In genomic region chr10:43420660-43421413, GRCm38 (mm10) we compare ENCODE assay signal across 10 mouse cellular contexts. TPM values are rescaled to one million over a fixed set of nuclear protein-coding genes. Genes with fewer than 3 reads are reported as not detected.
A peak's percentile ranks its signal among the peaks of the same experiment; 100 is the strongest.
DNase-seq lines count a peak whose midpoint lies in the region; ATAC-seq and TF ChIP-seq lines count a peak whose summit lies in the region.
"Had no signal": no experiment of that assay in that cellular context is flagged by ENCODE, and none has a peak within 500 bp of the region (broad histone marks: within the 10 kb centered on the region; RNA-seq: fewer than 3 reads in every experiment).

No protein-coding gene starts in this region.

- WGBS in limb, embryonic 11.5 days = 72% methylated on average over 22 of the region's 22 CpGs
- 76% methylated on average over 22 of the region's 22 CpGs for WGBS in limb, embryonic 10.5 days
- 48% methylated on average over 22 of the region's 22 CpGs for WGBS in stomach, embryonic 16.5 days
- 65% methylated on average over 22 of the region's 22 CpGs for WGBS in lung, adult 2 months

- H3K4me2 ChIP-seq in limb, embryonic 11.5 days (ENCODE audit: low read depth, severe bottlenecking) = no peak overlapping the region
- H3K4me2 ChIP-seq in stomach, embryonic 16.5 days (ENCODE audit: low read depth, low read length) = no peak overlapping the region

- no peak for ATAC-seq in limb, embryonic 11.5 days (ENCODE audit: insufficient number of reproducible peaks, low FRiP score, low TSS enrichment, low read depth)
- peak; percentile 66; the same call in 1 of the 2 replicates for ATAC-seq in stomach, embryonic 16.5 days (ENCODE audit: insufficient read depth, low FRiP score)
- ATAC-seq in inflammation-experienced regulatory T-cells, adult 6 months = no peak

- H3K4me3 ChIP-seq in limb, embryonic 11.5 days (ENCODE audit: low read depth, low read length) = no peak overlapping the region
- no peak overlapping the region for H3K4me3 ChIP-seq in limb, embryonic 10.5 days
- H3K4me3 ChIP-seq in stomach, embryonic 16.5 days (replicated peaks; ENCODE audit: low read length) = no peak overlapping the region
- H3K4me3 ChIP-seq in lung, adult 2 months (replicated peaks; ENCODE audit: extremely low read depth, low read depth, low read length) = no peak overlapping the region

- no peaks in the 10 kb centered on the region for H3K4me1 ChIP-seq in limb, embryonic 11.5 days (ENCODE audit: control insufficient read depth, insufficient read depth, low read length)
- H3K4me1 ChIP-seq in limb, embryonic 10.5 days = 0 out of 2 replicates have a peak, but pooled peaks cover 3% of the 10 kb centered on the region
- no peaks in the 10 kb centered on the region for H3K4me1 ChIP-seq in stomach, embryonic 16.5 days (ENCODE audit: control insufficient read depth, insufficient read depth, low read length)
- H3K4me1 ChIP-seq in lung, adult 2 months (ENCODE audit: control insufficient read depth, insufficient read depth, low read length) = no peaks in the 10 kb centered on the region

- no peaks in the 10 kb centered on the region for H3K36me3 ChIP-seq in limb, embryonic 11.5 days (ENCODE audit: control insufficient read depth, insufficient read depth, low read length)
- no peaks in the 10 kb centered on the region for H3K36me3 ChIP-seq in limb, embryonic 10.5 days
- no peaks in the 10 kb centered on the region for H3K36me3 ChIP-seq in stomach, embryonic 16.5 days (ENCODE audit: control insufficient read depth, insufficient read depth, low read length)

- H3K9me3 ChIP-seq in limb, embryonic 11.5 days (ENCODE audit: control insufficient read depth, low read length) = no peaks in the 10 kb centered on the region
- H3K9me3 ChIP-seq in limb, embryonic 10.5 days (replicated peaks) = no peaks in the 10 kb centered on the region
- H3K9me3 ChIP-seq in stomach, embryonic 16.5 days (replicated peaks; ENCODE audit: control insufficient read depth, low read length) = no peaks in the 10 kb centered on the region

- no peak for TF ChIP-seq POLR2A in lung, adult 2 months (IDR thresholded peaks at IDR 0.05; ENCODE audit: borderline replicate concordance, extremely low read depth, low read depth, low read length)

- H3K9ac ChIP-seq in limb, embryonic 11.5 days (ENCODE audit: low read length) = no peak overlapping the region
- H3K9ac ChIP-seq in stomach, embryonic 16.5 days (ENCODE audit: low read length) = no peak overlapping the region
- H3K9ac ChIP-seq: liver, embryonic 14.5 days had no signal

- peak; percentile 31 for DNase-seq in limb, embryonic 11.5 days (ENCODE audit: low spot score)
- no peak for DNase-seq in limb, embryonic 10.5 days (ENCODE audit: low spot score)
- DNase-seq in frontal cortex, adult 2 months (ENCODE audit: extremely low spot score in 1 of 2, low spot score in 1 of 2) = peak; percentile 13 to 58
- DNase-seq in layer of hippocampus, postnatal 36 days = peak; percentile 42 to 48
- no peak for DNase-seq in lung, adult 2 months
- DNase-seq in spleen, postnatal 10 days (ENCODE audit: low spot score in 2 of 2) = no peak
- DNase-seq: cerebellum, adult 2 months had no signal

- no peak for TF ChIP-seq CTCF in lung, adult 2 months (IDR thresholded peaks at IDR 0.05; ENCODE audit: insufficient read depth, low read length)

- no peaks in the 10 kb centered on the region for H3K27me3 ChIP-seq in limb, embryonic 11.5 days (ENCODE audit: control insufficient read depth, insufficient read depth, low read length)
- no peaks in the 10 kb centered on the region for H3K27me3 ChIP-seq in limb, embryonic 10.5 days (ENCODE audit: low read depth, poor library complexity, severe bottlenecking)
- H3K27me3 ChIP-seq in stomach, embryonic 16.5 days (ENCODE audit: control insufficient read depth, insufficient read depth, low read length) = no peaks in the 10 kb centered on the region

- no peak overlapping the region for H3K27ac ChIP-seq in limb, embryonic 11.5 days (replicated peaks; ENCODE audit: low read depth, low read length)
- H3K27ac ChIP-seq in limb, embryonic 10.5 days = no peak overlapping the region
- no peak overlapping the region for H3K27ac ChIP-seq in stomach, embryonic 16.5 days (ENCODE audit: low read length)
- H3K27ac ChIP-seq: liver, embryonic 14.5 days had no signal

RNA-seq across cellular contexts. Expression of gene Bend3, which starts 57.8 kb away (rescaled TPM):
- polyA plus RNA-seq in limb, embryonic 11.5 days (2014; fragmentation: Nextera tagmentation; extraction: Ambion mirVana) = 8.4 and 8.5 TPM in 2 replicates
- 10.6 and 11.4 TPM in 2 replicates for polyA plus RNA-seq in limb, embryonic 10.5 days (2016; fragmentation: Nextera tagmentation; extraction: Ambion mirVana)
- polyA plus RNA-seq in frontal cortex, adult 2 months (2012; rRNA removed) = 4.6 and 5.0 TPM in 2 replicates
- total RNA-seq in layer of hippocampus, postnatal 36 days (2021) = 1 to 10 TPM; 5.1 to 5.4 TPM
- polyA plus RNA-seq in stomach, embryonic 16.5 days (2015; fragmentation: Nextera tagmentation; extraction: Ambion mirVana) = 1.8 and 2.5 TPM in 2 replicates
- polyA plus RNA-seq in inflammation-experienced regulatory T-cells, adult 6 months (2017; shearing (Covaris generic)) = 1 to 10 TPM in 1 of 3 experiments, under 1 TPM in 2; 0.85 to 1.2 (median 0.87) TPM
- polyA plus RNA-seq in lung, adult 2 months (2012; rRNA removed) = 3.1 and 4.0 TPM in 2 replicates

Comparison
In these comparisons a context has a peak if more than half of its experiments do, and no peak if none do; other contexts are left out.
1. DNase-seq: peak in limb, embryonic 11.5 days (single experiment), frontal cortex, adult 2 months (2 of 2) and layer of hippocampus, postnatal 36 days (2 of 2); none in limb, embryonic 10.5 days (single experiment), lung, adult 2 months (single experiment) and spleen, postnatal 10 days (0 of 2).